Mouse (Mus musculus) liver, embryonic 15.5 days (tissue): ENCODE measurements around the gene Fstl4. TPM values are rescaled to one million over a fixed set of nuclear protein-coding genes. Genes with fewer than 3 reads are reported as not detected.

Experiments
- ATAC-seq: fragments of 200-750 bp; cut with Nextera tagmentation; 2 replicates; pipeline ENCODE4 v1.8.0; 2017; ENCODE audit warnings: moderate number of reproducible peaks, mild to moderate bottlenecking, moderate library complexity; ENCODE audit not compliant: insufficient read depth
- H3K27ac ChIP-seq: fragments of 300-500 bp; sonication (generic); replicated peaks from 2 replicates; pipeline ENCODE4 v1.5.1; 2015; ENCODE audit warnings: mild to moderate bottlenecking, inconsistent platforms
- H3K27me3 ChIP-seq: fragments of 300-500 bp; sonication (generic); 2 replicates; pipeline ENCODE4 v1.6.1; 2015; ENCODE audit warnings: mild to moderate bottlenecking, inconsistent platforms
- H3K36me3 ChIP-seq: fragments of 300-500 bp; sonication (generic); replicated peaks from 2 replicates; pipeline ENCODE4 v1.6.1; 2015; ENCODE audit warnings: moderate library complexity, mild to moderate bottlenecking, inconsistent platforms
- H3K4me1 ChIP-seq: fragments of 300-500 bp; sonication (generic); replicated peaks from 2 replicates; pipeline ENCODE4 v1.6.1; 2015; ENCODE audit warnings: inconsistent platforms
- H3K4me2 ChIP-seq: fragments of 300-500 bp; sonication (generic); 2 replicates; pipeline ENCODE4 v1.6.1; 2015; ENCODE audit warnings: moderate library complexity, mild to moderate bottlenecking, inconsistent platforms
- H3K4me3 ChIP-seq: fragments of 300-500 bp; sonication (generic); replicated peaks from 2 replicates; pipeline ENCODE4 v1.5.1; 2015; ENCODE audit warnings: mild to moderate bottlenecking, inconsistent platforms
- H3K9ac ChIP-seq: fragments of 300-500 bp; sonication (generic); 2 replicates; pipeline ENCODE4 v1.6.1; 2015; ENCODE audit warnings: moderate library complexity, mild to moderate bottlenecking, inconsistent platforms
- H3K9me3 ChIP-seq: fragments of 300-500 bp; sonication (generic); replicated peaks from 2 replicates; pipeline ENCODE4 v1.6.1; 2016; ENCODE audit warnings: inconsistent platforms
- WGBS: fragments of 180-500 bp; shearing (Covaris S2); methylation state at CpG from one replicate; pipeline ENCODE4 v1.1.7; 2015; ENCODE audit warnings: mixed read lengths; ENCODE audit not compliant: insufficient replicate concordance; 5-methylcytosine and 5-hydroxymethylcytosine counted together
- polyA plus RNA-seq: library from polyadenylated mRNA; unstranded; fragments of >200 nt; fragmentation: Nextera tagmentation; extraction: Ambion mirVana; gene quantifications from 2 replicates; pipeline ENCODE4 v1.2.1, GENCODE M21; 2015

Fstl4 gene
- polyA plus RNA-seq, 1 experiment from 2014 or later = 0.13 TPM

DNA sequence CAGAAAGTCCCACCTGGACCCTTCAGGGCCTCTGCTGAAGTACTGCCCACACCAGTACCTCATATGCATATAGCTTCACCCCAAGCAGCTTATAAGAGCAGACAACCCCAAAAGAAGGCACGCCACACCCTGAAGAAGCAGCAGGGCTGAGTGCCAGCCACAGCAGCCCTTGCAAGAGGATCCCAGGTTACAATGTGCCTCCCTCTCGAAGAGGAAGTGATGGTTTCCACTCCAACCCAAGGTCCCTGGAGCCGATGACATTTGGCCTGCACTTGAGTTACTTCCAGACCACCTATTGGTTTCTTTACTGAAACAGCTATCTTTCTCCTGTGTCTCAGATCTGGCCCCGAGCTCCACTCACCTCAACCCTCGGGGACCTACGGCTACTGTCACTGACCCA, 373.8 kb downstream of the Fstl4 start:
- 46% methylated on average over 6 of the region's 6 CpGs for WGBS
- no peaks in the 10 kb centered on the region for H3K4me1 ChIP-seq

DNA sequence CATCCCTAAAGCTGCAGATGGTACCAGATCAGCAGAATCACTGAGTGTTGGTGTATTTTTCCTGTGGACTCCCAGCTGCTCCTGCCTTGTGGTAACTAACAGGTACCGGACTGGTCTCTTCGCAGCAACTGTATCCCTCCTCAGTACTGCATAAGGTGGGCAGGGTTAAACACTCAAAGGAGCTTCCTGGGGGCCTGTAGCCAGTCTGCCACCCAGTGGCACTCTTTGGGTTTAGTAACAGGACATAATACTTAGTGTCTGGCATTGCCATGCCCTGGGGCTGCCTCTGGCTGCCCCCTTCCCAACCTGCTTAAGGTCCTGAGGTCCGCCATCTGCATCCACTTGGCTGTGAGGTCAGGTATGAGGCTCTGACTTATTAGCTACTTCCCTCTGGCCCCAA, 375.2 kb downstream of the Fstl4 start:
- no peaks in the 10 kb centered on the region for H3K9me3 ChIP-seq
- H3K9ac ChIP-seq = no peak overlapping the region
- H3K4me3 ChIP-seq = no peak overlapping the region
- H3K36me3 ChIP-seq = no peaks in the 10 kb centered on the region
- H3K27me3 ChIP-seq = no peaks in the 10 kb centered on the region
- H3K27ac ChIP-seq = no peak overlapping the region
- no peak for ATAC-seq
- WGBS = 63% methylated on average over 3 of the region's 3 CpGs
- no peaks in the 10 kb centered on the region for H3K4me1 ChIP-seq
- no peak overlapping the region for H3K4me2 ChIP-seq

More for the DNA sequence above, 373.8 kb downstream of the Fstl4 start:
- no peaks in the 10 kb centered on the region for H3K36me3 ChIP-seq
- H3K9ac ChIP-seq = no peak overlapping the region
- no peak overlapping the region for H3K4me2 ChIP-seq
- no peak overlapping the region for H3K4me3 ChIP-seq
- H3K27ac ChIP-seq = no peak overlapping the region
- H3K9me3 ChIP-seq = no peaks in the 10 kb centered on the region
- no peak for ATAC-seq
- H3K27me3 ChIP-seq = no peaks in the 10 kb centered on the region

- H3K4me3 ChIP-seq = no peak overlapping the region
- WGBS = 57% methylated on average over 8 of the region's 8 CpGs
- no peak for ATAC-seq
- H3K9me3 ChIP-seq = no peaks in the 10 kb centered on the region
- H3K27me3 ChIP-seq = no peaks in the 10 kb centered on the region
- no peaks in the 10 kb centered on the region for H3K4me1 ChIP-seq
- H3K27ac ChIP-seq = no peak overlapping the region
- no peak overlapping the region for H3K9ac ChIP-seq
- H3K4me2 ChIP-seq = no peak overlapping the region
- no peaks in the 10 kb centered on the region for H3K36me3 ChIP-seq
Observed at GRCm38 (mm10) chr11:53140196-53140595, 375.8 kb downstream of the Fstl4 start.

DNA sequence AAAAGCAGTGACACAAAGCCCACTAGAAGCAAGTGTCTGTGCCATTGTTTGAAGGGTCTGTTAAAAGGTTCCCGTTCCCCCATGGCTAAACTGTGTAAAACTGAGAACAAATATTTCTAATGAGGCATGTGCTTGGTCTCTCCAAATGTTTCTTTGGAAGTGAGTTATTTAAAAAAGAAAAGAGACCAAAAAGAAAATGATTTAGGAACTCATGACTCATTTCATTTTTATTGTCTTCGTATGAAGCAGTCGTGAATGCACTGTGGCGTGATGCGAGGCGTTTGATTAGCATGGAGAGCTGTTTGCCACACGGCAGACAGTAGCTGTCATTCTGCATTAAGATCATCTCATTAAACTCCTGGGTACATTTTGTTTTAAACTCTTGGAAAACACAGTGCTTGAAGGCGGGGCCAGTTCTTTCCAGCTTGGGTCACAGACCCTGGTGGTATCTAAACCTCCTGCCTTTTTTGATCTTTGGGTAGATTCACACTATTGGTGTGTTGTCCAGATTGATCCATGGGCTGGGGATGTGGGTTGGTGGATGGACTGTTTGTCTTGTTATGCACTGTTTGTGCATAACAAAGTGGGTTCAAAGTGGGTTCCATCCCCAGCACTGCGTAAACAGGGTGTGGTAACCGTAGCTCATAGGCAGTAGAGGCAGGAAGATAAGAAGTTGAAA, 376.4 kb downstream of the Fstl4 start:
- ATAC-seq = no peak
- Histone ChIP-seq H3K36me3 (no peaks in the 10 kb centered on the region), H3K27me3 (no peaks in the 10 kb centered on the region), H3K27ac (no peak overlapping the region), H3K4me1 (no peaks in the 10 kb centered on the region), H3K9ac (no peak overlapping the region), H3K4me2 (no peak overlapping the region), H3K9me3 (no peaks in the 10 kb centered on the region), H3K4me3 (no peak overlapping the region)
- WGBS = 60% methylated on average over 10 of the region's 10 CpGs

DNA sequence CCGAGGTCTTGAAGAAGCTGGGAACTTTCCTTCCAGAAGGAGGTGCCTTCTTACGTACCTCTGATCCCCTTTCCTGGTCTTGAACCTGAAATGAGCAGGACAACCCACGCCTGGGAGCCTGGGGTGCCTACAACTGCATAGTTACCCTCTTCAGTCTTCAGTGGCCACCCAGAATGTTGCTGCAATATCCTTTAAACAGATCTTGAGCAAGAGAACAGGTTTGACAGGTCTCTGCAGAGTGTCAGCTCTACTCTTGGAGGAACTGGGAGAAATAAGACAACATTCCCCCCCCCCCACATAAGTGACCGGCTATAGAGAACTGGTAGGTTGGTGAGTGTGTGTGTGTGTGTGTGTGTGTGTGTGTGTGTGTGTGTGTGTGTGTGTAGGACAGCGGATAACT, 379.1 kb downstream of the Fstl4 start:
- H3K4me3 ChIP-seq = no peak overlapping the region
- no peaks in the 10 kb centered on the region for H3K4me1 ChIP-seq
- H3K4me2 ChIP-seq = no peak overlapping the region
- 47% methylated on average over 5 of the region's 5 CpGs for WGBS
- H3K27me3 ChIP-seq = no peaks in the 10 kb centered on the region
- no peaks in the 10 kb centered on the region for H3K36me3 ChIP-seq
- H3K9ac ChIP-seq = no peak overlapping the region
- no peak for ATAC-seq
- H3K9me3 ChIP-seq = no peaks in the 10 kb centered on the region
- H3K27ac ChIP-seq = no peak overlapping the region

- no peak overlapping the region for H3K27ac ChIP-seq
- WGBS = 38% methylated on average over 5 of the region's 5 CpGs
Observed at GRCm38 (mm10) chr11:53144506-53144905, 380.1 kb downstream of the Fstl4 start.

DNA sequence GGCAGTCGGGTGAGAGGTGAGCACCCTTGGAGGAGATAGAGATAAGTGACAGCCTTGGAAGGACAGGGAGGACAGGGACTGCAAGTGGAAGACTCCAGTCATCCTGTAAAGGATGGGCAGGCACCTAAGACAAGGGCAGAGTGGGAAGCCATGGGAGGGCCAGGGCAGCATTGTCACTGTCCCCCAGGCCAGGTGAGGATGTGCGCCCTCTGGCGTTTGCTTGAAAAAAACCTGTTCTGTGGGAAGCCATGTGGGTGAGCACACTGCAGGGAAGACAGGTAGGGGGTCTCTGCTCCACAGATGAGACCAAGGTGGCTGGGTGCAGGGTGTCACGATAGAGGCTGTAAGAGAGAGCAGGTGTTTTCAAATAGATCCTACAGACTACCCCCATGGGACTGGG, 381.9 kb downstream of the Fstl4 start:
- Histone ChIP-seq H3K4me1 (no peaks in the 10 kb centered on the region), H3K9ac (no peak overlapping the region), H3K4me2 (no peak overlapping the region), H3K27ac (no peak overlapping the region), H3K27me3 (no peaks in the 10 kb centered on the region), H3K4me3 (no peak overlapping the region), H3K9me3 (no peaks in the 10 kb centered on the region), H3K36me3 (no peaks in the 10 kb centered on the region)
- 30% methylated on average over 4 of the region's 4 CpGs for WGBS
- no peak for ATAC-seq

More at GRCm38 (mm10) chr11:53144506-53144905, 380.1 kb downstream of the Fstl4 start:
- ATAC-seq = no peak
- Histone ChIP-seq H3K36me3 (no peaks in the 10 kb centered on the region), H3K9ac (no peak overlapping the region), H3K27me3 (no peaks in the 10 kb centered on the region), H3K4me2 (no peak overlapping the region), H3K4me1 (no peaks in the 10 kb centered on the region), H3K4me3 (no peak overlapping the region), H3K9me3 (no peaks in the 10 kb centered on the region)

DNA sequence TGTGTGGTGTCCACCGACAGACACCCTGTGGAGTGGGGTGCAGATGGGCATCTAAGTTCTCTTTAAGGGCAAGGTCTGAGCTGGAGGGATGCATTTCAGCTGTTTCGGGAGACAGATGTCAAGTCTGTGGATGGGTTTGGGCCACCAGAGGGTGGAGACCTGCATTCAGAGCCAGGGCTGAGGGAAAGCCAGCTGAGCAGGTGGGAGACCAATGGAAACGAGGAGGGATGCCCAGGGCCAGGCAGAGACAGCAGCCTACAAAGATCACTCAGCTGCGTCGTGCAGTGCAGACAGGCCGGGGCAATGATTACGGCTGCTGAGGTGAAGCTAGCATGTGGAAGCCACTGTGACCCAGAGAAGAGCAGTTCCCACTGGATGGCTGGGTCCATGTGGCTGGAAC, 392.0 kb downstream of the Fstl4 start:
- 68% methylated on average over 7 of the region's 7 CpGs for WGBS
- Histone ChIP-seq H3K4me1 (no peaks in the 10 kb centered on the region), H3K36me3 (no peaks in the 10 kb centered on the region), H3K27ac (no peak overlapping the region), H3K9me3 (no peaks in the 10 kb centered on the region), H3K4me3 (no peak overlapping the region), H3K27me3 (no peaks in the 10 kb centered on the region), H3K4me2 (no peak overlapping the region), H3K9ac (no peak overlapping the region)
- no peak for ATAC-seq

DNA sequence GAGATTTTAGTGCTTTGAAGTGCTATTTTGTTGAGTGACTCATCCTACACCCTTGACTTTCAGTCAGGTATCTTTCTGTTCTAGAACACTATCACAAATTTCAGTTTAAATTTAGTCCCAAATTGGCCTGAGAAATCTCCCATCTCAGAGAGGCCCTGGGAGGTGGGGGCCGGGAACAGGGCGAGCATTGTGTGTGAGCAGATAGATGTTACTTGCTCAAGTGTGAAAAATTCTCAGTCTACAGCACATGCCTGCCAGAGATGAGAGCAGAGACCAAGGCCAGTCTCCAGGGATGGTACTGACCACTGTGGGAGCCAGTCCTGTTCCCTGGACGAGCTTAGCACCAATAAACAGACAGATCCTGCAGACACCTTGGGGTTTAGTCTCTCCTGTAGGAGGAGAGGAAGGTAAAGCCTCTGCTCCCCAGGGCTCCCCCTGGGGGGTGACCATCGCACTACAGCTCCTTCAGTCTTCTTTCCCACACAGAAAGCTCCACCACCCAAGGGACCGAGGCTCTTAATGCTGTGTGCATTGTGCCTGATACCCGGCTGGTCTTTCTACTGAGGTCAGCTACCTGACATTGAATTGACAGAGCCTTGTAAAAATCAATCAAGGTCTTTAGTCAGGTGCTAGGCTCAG, 393.3 kb downstream of the Fstl4 start:
- Histone ChIP-seq H3K4me3 (no peak overlapping the region), H3K9me3 (no peaks in the 10 kb centered on the region), H3K27me3 (no peaks in the 10 kb centered on the region), H3K36me3 (no peaks in the 10 kb centered on the region), H3K9ac (no peak overlapping the region), H3K27ac (no peak overlapping the region), H3K4me2 (no peak overlapping the region), H3K4me1 (no peaks in the 10 kb centered on the region)
- no peak for ATAC-seq
- 55% methylated on average over 6 of the region's 6 CpGs for WGBS

- no peaks in the 10 kb centered on the region for H3K9me3 ChIP-seq
- no peak overlapping the region for H3K4me3 ChIP-seq
- ATAC-seq = no peak
- H3K27me3 ChIP-seq = 0 out of 2 replicates have a peak, but pooled peaks cover 6% of the 10 kb centered on the region
- H3K9ac ChIP-seq = no peak overlapping the region
- 46% methylated on average over 6 of the region's 6 CpGs for WGBS
- no peaks in the 10 kb centered on the region for H3K4me1 ChIP-seq
- no peak overlapping the region for H3K27ac ChIP-seq
- no peaks in the 10 kb centered on the region for H3K36me3 ChIP-seq
- no peak overlapping the region for H3K4me2 ChIP-seq
Observed at GRCm38 (mm10) chr11:53162385-53162784, 398.0 kb downstream of the Fstl4 start.

DNA sequence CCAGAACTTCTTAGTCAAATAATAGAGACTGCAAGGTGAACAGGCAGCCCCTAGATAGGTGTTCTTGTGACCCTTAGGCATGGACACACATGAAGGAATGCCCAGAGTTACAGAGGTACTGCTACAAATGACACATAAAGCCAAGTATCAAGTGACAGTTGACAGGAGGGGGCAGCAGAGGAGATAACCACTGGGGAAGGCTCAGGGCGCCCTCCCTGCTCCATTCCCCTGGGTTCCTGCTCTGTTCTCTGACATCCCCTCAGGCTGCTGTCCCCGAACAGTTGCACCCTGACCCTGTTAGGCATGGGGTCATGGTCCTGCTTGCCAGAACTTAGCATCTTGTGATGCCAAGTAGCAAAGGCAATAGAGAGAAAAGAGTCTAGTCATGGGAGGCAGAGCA, 402.0 kb downstream of the Fstl4 start:
- Histone ChIP-seq H3K9me3 (no peaks in the 10 kb centered on the region), H3K36me3 (no peaks in the 10 kb centered on the region), H3K4me3 (no peak overlapping the region), H3K4me1 (no peaks in the 10 kb centered on the region), H3K27me3 (0 out of 2 replicates have a peak, but pooled peaks cover 6% of the 10 kb centered on the region), H3K27ac (no peak overlapping the region), H3K9ac (no peak overlapping the region), H3K4me2 (no peak overlapping the region)
- WGBS = 21% methylated on average over 2 of the region's 2 CpGs
- ATAC-seq = no peak
